Mouse (Mus musculus) olfactory bulb, adult 2 months (tissue): ENCODE measurements around the gene Pigw.

Experiments
- CTCF ChIP-seq: fragments of 200-500 bp; IDR thresholded peaks from 2 replicates; pipeline ENCODE4 v1.5.1; 2012; ENCODE audit warnings: low read depth, mild to moderate bottlenecking, low read length, moderate library complexity; ENCODE audit not compliant: insufficient read depth
- POLR2A ChIP-seq: fragments of 200-500 bp; IDR thresholded peaks from 2 replicates; pipeline ENCODE4 v1.6.1; 2012; ENCODE audit warnings: mild to moderate bottlenecking, low read depth, low read length, moderate library complexity; ENCODE audit not compliant: insufficient read depth

DNA sequence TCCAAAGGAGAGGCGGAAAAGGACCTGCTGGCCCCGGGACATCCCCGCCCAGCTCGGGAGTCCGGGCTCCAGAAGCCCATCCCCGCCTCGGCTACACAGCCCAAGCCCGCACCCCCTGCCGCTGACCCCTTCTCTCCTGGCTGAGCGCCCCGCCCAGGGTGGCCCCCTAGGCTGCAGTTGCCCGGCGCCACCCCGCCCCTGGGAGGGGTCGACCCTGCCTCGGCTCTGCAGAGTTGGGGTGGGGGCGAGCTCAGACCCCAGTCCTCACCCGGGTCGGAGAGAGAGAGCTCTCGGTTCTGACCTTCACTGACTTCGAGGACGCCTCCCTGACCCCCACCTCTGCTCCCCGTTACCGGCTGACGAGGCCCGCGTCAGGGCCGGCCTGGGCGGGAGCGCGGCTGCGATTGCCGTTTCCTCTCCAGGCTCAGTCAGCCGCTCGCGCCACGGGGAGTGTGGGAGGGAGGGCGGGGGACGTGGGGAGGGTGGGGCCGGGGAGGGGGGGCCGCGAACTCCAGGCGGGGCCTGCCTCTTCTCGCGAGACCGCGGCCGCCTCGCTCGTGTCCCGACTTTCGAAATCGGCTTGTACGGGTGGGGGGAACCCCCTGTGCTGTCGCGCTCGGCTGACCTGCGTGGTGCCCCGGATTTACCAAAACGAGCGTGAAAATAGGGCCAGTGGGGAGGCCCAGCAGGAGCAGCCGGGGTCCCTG lies 9.6 kb downstream of the Pigw start, which contains the start of gene Ggnbp2:
- no peak for TF ChIP-seq CTCF
- peak; percentile 86 for TF ChIP-seq POLR2A
